Comparison of ENCODE assay signal across 10 mouse cellular contexts in genomic region chr7:29271687-29272465, GRCm38 (mm10). TPM values are rescaled to one million over a fixed set of nuclear protein-coding genes. Genes with fewer than 3 reads are reported as not detected.
DNase-seq lines count a peak whose midpoint lies in the region; ATAC-seq and TF ChIP-seq lines count a peak whose summit lies in the region.
"Had no signal": no experiment of that assay in that cellular context is flagged by ENCODE, and none has a peak within 500 bp of the region (broad histone marks: within the 10 kb centered on the region; RNA-seq: fewer than 3 reads in every experiment).

No protein-coding gene starts in this region.

- no peak for TF ChIP-seq POLR2A in thymus, adult 2 months (IDR thresholded peaks at IDR 0.05; ENCODE audit: control insufficient read depth, extremely low read depth, insufficient read depth, low read length, poor library complexity)

- H3K36me3 ChIP-seq in hindbrain, postnatal 0 days (ENCODE audit: insufficient read depth, low read length): no peaks in the 10 kb centered on the region
- no peaks in the 10 kb centered on the region for H3K36me3 ChIP-seq in hindbrain, embryonic 16.5 days (ENCODE audit: control insufficient read depth, insufficient read depth, low read length)
- H3K36me3 ChIP-seq in thymus, adult 2 months (ENCODE audit: control insufficient read depth, insufficient read depth, low read length): peaks cover 4% of the 10 kb centered on the region; the same call in 1 of the 2 replicates
- H3K36me3 ChIP-seq in kidney, embryonic 15.5 days: no peaks in the 10 kb centered on the region
- no peaks in the 10 kb centered on the region for H3K36me3 ChIP-seq in hindbrain, embryonic 11.5 days (ENCODE audit: control insufficient read depth, insufficient read depth, low read length)

- TF ChIP-seq CTCF in hindbrain, postnatal 0 days (IDR thresholded peaks at IDR 0.05; ENCODE audit: low read depth): no peak
- TF ChIP-seq CTCF in thymus, adult 2 months (IDR thresholded peaks at IDR 0.05; ENCODE audit: borderline replicate concordance, control insufficient read depth, extremely low read depth, insufficient read depth, low read length, poor library complexity): no peak

- H3K4me2 ChIP-seq in hindbrain, postnatal 0 days (ENCODE audit: low read depth, low read length): no peak overlapping the region
- H3K4me2 ChIP-seq in hindbrain, embryonic 16.5 days (ENCODE audit: low read length): no peak overlapping the region
- H3K4me2 ChIP-seq in kidney, embryonic 15.5 days: no peak overlapping the region
- H3K4me2 ChIP-seq in hindbrain, embryonic 11.5 days (replicated peaks; ENCODE audit: low read depth, low read length): no peak overlapping the region

- H3K9ac ChIP-seq in hindbrain, postnatal 0 days (replicated peaks; ENCODE audit: low read length): 0 out of 2 replicates have a peak overlapping the region, but pooled peaks have one; percentile 17
- no peak overlapping the region for H3K9ac ChIP-seq in hindbrain, embryonic 16.5 days (ENCODE audit: low read depth, low read length)
- H3K9ac ChIP-seq in kidney, embryonic 15.5 days: no peak overlapping the region
- H3K9ac ChIP-seq in hindbrain, embryonic 11.5 days (ENCODE audit: low read depth, low read length): no peak overlapping the region

- ATAC-seq in hindbrain, postnatal 0 days: no peak
- no peak for ATAC-seq in hindbrain, embryonic 16.5 days
- ATAC-seq in kidney, embryonic 15.5 days (replicated peaks; ENCODE audit: low FRiP score): no peak
- ATAC-seq in hindbrain, embryonic 11.5 days (ENCODE audit: low FRiP score): no peak

- H3K27me3 ChIP-seq in hindbrain, postnatal 0 days (ENCODE audit: insufficient read depth, low read length): no peaks in the 10 kb centered on the region
- no peaks in the 10 kb centered on the region for H3K27me3 ChIP-seq in hindbrain, embryonic 16.5 days (replicated peaks; ENCODE audit: control insufficient read depth, insufficient read depth, low read length)
- H3K27me3 ChIP-seq in thymus, adult 2 months (ENCODE audit: control insufficient read depth, insufficient read depth, low read length): no peaks in the 10 kb centered on the region
- H3K27me3 ChIP-seq in kidney, embryonic 15.5 days: no peaks in the 10 kb centered on the region
- H3K27me3 ChIP-seq in hindbrain, embryonic 11.5 days (ENCODE audit: control insufficient read depth, insufficient read depth, low read length): no peaks in the 10 kb centered on the region

- no peak overlapping the region for H3K4me3 ChIP-seq in hindbrain, postnatal 0 days (ENCODE audit: low read length)
- no peak overlapping the region for H3K4me3 ChIP-seq in hindbrain, embryonic 16.5 days (ENCODE audit: low read length)
- H3K4me3 ChIP-seq in thymus, adult 2 months (ENCODE audit: control insufficient read depth, insufficient read depth, low read length): no peak overlapping the region
- H3K4me3 ChIP-seq in kidney, embryonic 15.5 days (replicated peaks): no peak overlapping the region
- no peak overlapping the region for H3K4me3 ChIP-seq in hindbrain, embryonic 11.5 days (ENCODE audit: low read depth, low read length)

- H3K4me1 ChIP-seq in hindbrain, postnatal 0 days (ENCODE audit: insufficient read depth, low read length): no peaks in the 10 kb centered on the region
- no peaks in the 10 kb centered on the region for H3K4me1 ChIP-seq in hindbrain, embryonic 16.5 days (ENCODE audit: control insufficient read depth, insufficient read depth, low read depth, low read length)
- peaks cover 21% of the 10 kb centered on the region for H3K4me1 ChIP-seq in thymus, adult 2 months (replicated peaks; ENCODE audit: control insufficient read depth, insufficient read depth, low read length)
- peaks cover 39% of the 10 kb centered on the region for H3K4me1 ChIP-seq in kidney, embryonic 15.5 days
- H3K4me1 ChIP-seq in hindbrain, embryonic 11.5 days (replicated peaks; ENCODE audit: control insufficient read depth, insufficient read depth, low read length): no peaks in the 10 kb centered on the region

- no peak for DNase-seq in hindbrain, postnatal 0 days (ENCODE audit: low spot score)
- DNase-seq in thymus, adult 2 months: no peak
- DNase-seq in thymus, postnatal 10 days (ENCODE audit: low spot score in 2 of 2): no peak
- peak; percentile 77 for DNase-seq in telencephalon, adult 2 months (ENCODE audit: low read depth, low spot score)
- no peak for DNase-seq in hindbrain, embryonic 11.5 days (ENCODE audit: low spot score)
- DNase-seq in layer of hippocampus, postnatal 25 days (ENCODE audit: extremely low spot score in 1 of 2, low spot score in 1 of 2): no peak
- DNase-seq: layer of hippocampus, postnatal 36 days had no signal

- H3K27ac ChIP-seq in hindbrain, postnatal 0 days: no peak overlapping the region
- no peak overlapping the region for H3K27ac ChIP-seq in hindbrain, embryonic 16.5 days (ENCODE audit: low read depth, low read length)
- H3K27ac ChIP-seq in thymus, adult 2 months (ENCODE audit: control insufficient read depth, insufficient read depth, low read length): peak overlapping the region; percentile 40; the same call in 1 of the 2 replicates
- H3K27ac ChIP-seq in kidney, embryonic 15.5 days: peak overlapping the region; percentile 47
- no peak overlapping the region for H3K27ac ChIP-seq in hindbrain, embryonic 11.5 days (ENCODE audit: low read depth, low read length)

- WGBS in hindbrain, postnatal 0 days: 78% methylated on average over 8 of the region's 8 CpGs
- 80% methylated on average over 8 of the region's 8 CpGs for WGBS in hindbrain, embryonic 16.5 days
- WGBS in thymus, adult 2 months: 86% methylated on average over 8 of the region's 8 CpGs
- WGBS in kidney, embryonic 15.5 days: 48% methylated on average over 8 of the region's 8 CpGs
- WGBS in hindbrain, embryonic 11.5 days: 79% methylated on average over 8 of the region's 8 CpGs

- no peaks in the 10 kb centered on the region for H3K9me3 ChIP-seq in hindbrain, postnatal 0 days (ENCODE audit: low read length)
- H3K9me3 ChIP-seq in hindbrain, embryonic 16.5 days (ENCODE audit: control insufficient read depth, low read length): no peaks in the 10 kb centered on the region
- no peaks in the 10 kb centered on the region for H3K9me3 ChIP-seq in kidney, embryonic 15.5 days (replicated peaks)
- H3K9me3 ChIP-seq in hindbrain, embryonic 11.5 days (ENCODE audit: control insufficient read depth, low read length): no peaks in the 10 kb centered on the region

RNA-seq across cellular contexts. Expression of gene Spint2, which starts 9.8 kb away (rescaled TPM):
- 33.4 and 38.6 TPM in 2 replicates for total RNA-seq in hindbrain, postnatal 0 days (2014; rRNA removed)
- 123 and 133 TPM in 2 replicates for polyA plus RNA-seq in hindbrain, postnatal 0 days (2015; fragmentation: Nextera tagmentation; extraction: Ambion mirVana)
- 85.4 and 91.2 TPM in 2 replicates for polyA plus RNA-seq in hindbrain, embryonic 16.5 days (2015; fragmentation: Nextera tagmentation; extraction: Ambion mirVana)
- 426 and 460 TPM in 2 replicates for polyA plus RNA-seq in thymus, adult 2 months (2012; rRNA removed)
- 236 and 245 TPM in 2 replicates for polyA plus RNA-seq in kidney, embryonic 15.5 days (2015; fragmentation: Nextera tagmentation; extraction: Ambion mirVana)
- polyA plus RNA-seq in hindbrain, embryonic 11.5 days (2014; fragmentation: Nextera tagmentation; extraction: Ambion mirVana): 37.5 and 43.4 TPM in 2 replicates
- 10 to 100 TPM; 17.6 to 19.2 TPM for total RNA-seq in layer of hippocampus, postnatal 25 days (2021)

RNA-seq across cellular contexts. Expression of gene Ppp1r14a, which starts 17.2 kb away (rescaled TPM):
- 3.4 and 8.4 TPM in 2 replicates for total RNA-seq in hindbrain, postnatal 0 days (2014; rRNA removed)
- polyA plus RNA-seq in hindbrain, postnatal 0 days (2015; fragmentation: Nextera tagmentation; extraction: Ambion mirVana): 3.2 and 3.4 TPM in 2 replicates
- 2.8 and 2.9 TPM in 2 replicates for polyA plus RNA-seq in hindbrain, embryonic 16.5 days (2015; fragmentation: Nextera tagmentation; extraction: Ambion mirVana)
- polyA plus RNA-seq in thymus, adult 2 months (2012; rRNA removed): 5.4 and 5.8 TPM in 2 replicates
- 21.0 and 23.7 TPM in 2 replicates for polyA plus RNA-seq in kidney, embryonic 15.5 days (2015; fragmentation: Nextera tagmentation; extraction: Ambion mirVana)
- polyA plus RNA-seq in hindbrain, embryonic 11.5 days (2014; fragmentation: Nextera tagmentation; extraction: Ambion mirVana): 33.9 and 37.0 TPM in 2 replicates
- total RNA-seq in layer of hippocampus, postnatal 25 days (2021): 10 to 100 TPM; 28.5 to 30.7 TPM
- total RNA-seq: granulocyte monocyte progenitor cell, adult 5-6 weeks had no signal

RNA-seq across cellular contexts. Expression of gene 2200002D01Rik, which starts 23.6 kb away (rescaled TPM):
- total RNA-seq in hindbrain, postnatal 0 days (2014; rRNA removed): not detected in 2 replicates
- 0.91 and 1.4 TPM in 2 replicates for polyA plus RNA-seq in hindbrain, postnatal 0 days (2015; fragmentation: Nextera tagmentation; extraction: Ambion mirVana)
- polyA plus RNA-seq in hindbrain, embryonic 16.5 days (2015; fragmentation: Nextera tagmentation; extraction: Ambion mirVana): 1.2 and 1.9 TPM in 2 replicates
- polyA plus RNA-seq in thymus, adult 2 months (2012; rRNA removed): 3.6 and 3.7 TPM in 2 replicates
- polyA plus RNA-seq in kidney, embryonic 15.5 days (2015; fragmentation: Nextera tagmentation; extraction: Ambion mirVana): 7.6 and 11.2 TPM in 2 replicates
- polyA plus RNA-seq in hindbrain, embryonic 11.5 days (2014; fragmentation: Nextera tagmentation; extraction: Ambion mirVana): 2.5 and 2.7 TPM in 2 replicates
- total RNA-seq in layer of hippocampus, postnatal 25 days (2021): under 1 TPM in 1 of 2 experiments, not detected in 1; 0.37 TPM
- total RNA-seq: granulocyte monocyte progenitor cell, adult 5-6 weeks; layer of hippocampus, postnatal 36 days had no signal

RNA-seq across cellular contexts. Expression of gene Dpf1, which starts 31.9 kb away (rescaled TPM):
- 131 and 158 TPM in 2 replicates for total RNA-seq in hindbrain, postnatal 0 days (2014; rRNA removed)
- polyA plus RNA-seq in hindbrain, postnatal 0 days (2015; fragmentation: Nextera tagmentation; extraction: Ambion mirVana): 105 and 111 TPM in 2 replicates
- polyA plus RNA-seq in hindbrain, embryonic 16.5 days (2015; fragmentation: Nextera tagmentation; extraction: Ambion mirVana): 166 and 173 TPM in 2 replicates
- polyA plus RNA-seq in thymus, adult 2 months (2012; rRNA removed): 1.6 and 1.8 TPM in 2 replicates
- polyA plus RNA-seq in kidney, embryonic 15.5 days (2015; fragmentation: Nextera tagmentation; extraction: Ambion mirVana): 3.1 and 5.9 TPM in 2 replicates
- 60.9 and 73.6 TPM in 2 replicates for polyA plus RNA-seq in hindbrain, embryonic 11.5 days (2014; fragmentation: Nextera tagmentation; extraction: Ambion mirVana)
- 100 to 1,000 TPM; 100 to 111 TPM for total RNA-seq in layer of hippocampus, postnatal 25 days (2021)
- total RNA-seq: granulocyte monocyte progenitor cell, adult 5-6 weeks had no signal

RNA-seq across cellular contexts. Expression of gene Yif1b, which starts 33.7 kb away (rescaled TPM):
- 125 and 131 TPM in 2 replicates for total RNA-seq in hindbrain, postnatal 0 days (2014; rRNA removed)
- polyA plus RNA-seq in hindbrain, postnatal 0 days (2015; fragmentation: Nextera tagmentation; extraction: Ambion mirVana): 122 and 130 TPM in 2 replicates
- 109 and 114 TPM in 2 replicates for polyA plus RNA-seq in hindbrain, embryonic 16.5 days (2015; fragmentation: Nextera tagmentation; extraction: Ambion mirVana)
- polyA plus RNA-seq in thymus, adult 2 months (2012; rRNA removed): 143 and 146 TPM in 2 replicates
- 122 and 123 TPM in 2 replicates for polyA plus RNA-seq in kidney, embryonic 15.5 days (2015; fragmentation: Nextera tagmentation; extraction: Ambion mirVana)
- 88.4 and 91.8 TPM in 2 replicates for polyA plus RNA-seq in hindbrain, embryonic 11.5 days (2014; fragmentation: Nextera tagmentation; extraction: Ambion mirVana)
- 10 to 100 TPM; 43.7 to 50.2 TPM for total RNA-seq in layer of hippocampus, postnatal 25 days (2021)

Comparison
In these comparisons a context has a peak if more than half of its experiments do, and no peak if none do; other contexts are left out.
1. H3K27ac ChIP-seq: peak in thymus, adult 2 months (single experiment) and kidney, embryonic 15.5 days (single experiment); none in hindbrain, postnatal 0 days (single experiment), hindbrain, embryonic 16.5 days (single experiment) and hindbrain, embryonic 11.5 days (single experiment).